Mouse (Mus musculus): Measurements from ENCODE around the gene Rps6. TPM values are rescaled to one million over a fixed set of nuclear protein-coding genes. Genes with fewer than 3 reads are reported as not detected.

Gene Rps6
- polyA plus RNA-seq, 1 experiment, result 682 TPM

DNA sequence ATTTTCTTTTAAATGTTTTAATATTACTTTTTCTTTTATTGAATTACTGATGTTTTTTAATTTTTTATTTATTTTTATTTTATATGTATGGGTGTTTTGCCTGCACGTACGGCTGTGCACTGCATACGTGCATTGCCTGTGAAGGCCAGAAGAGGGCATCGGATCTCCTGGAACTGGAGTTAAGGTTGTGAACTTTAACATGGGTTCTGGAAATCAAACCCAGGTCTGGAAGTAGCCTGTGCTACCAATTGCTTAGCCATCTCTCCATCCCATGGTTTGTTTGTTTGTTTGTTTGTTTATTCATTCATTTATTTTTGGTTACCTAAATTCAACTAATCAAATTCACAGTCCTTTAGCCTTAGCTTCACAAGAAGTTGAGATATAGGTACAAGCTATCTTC, 27.7 kb upstream of the Rps6 start:
- Histone ChIP-seq H3K27me3 (replicated peaks) (peaks cover 3% of the 10 kb centered on the region), H3K9me3 (0 out of 2 replicates have a peak, but pooled peaks cover 3% of the 10 kb centered on the region), H3K4me3 (replicated peaks) (no peak overlapping the region), H3K36me3 (replicated peaks; ENCODE audit: low read length) (peaks cover 14% of the 10 kb centered on the region), H3K4me1 (peaks cover 54% of the 10 kb centered on the region)
- no peak for TF ChIP-seq GATA1 (IDR thresholded peaks at IDR 0.05; ENCODE audit: borderline replicate concordance, low read length)
- TF ChIP-seq FLI1 (IDR thresholded peaks at IDR 0.05; ENCODE audit: low read length), result no peak

DNA sequence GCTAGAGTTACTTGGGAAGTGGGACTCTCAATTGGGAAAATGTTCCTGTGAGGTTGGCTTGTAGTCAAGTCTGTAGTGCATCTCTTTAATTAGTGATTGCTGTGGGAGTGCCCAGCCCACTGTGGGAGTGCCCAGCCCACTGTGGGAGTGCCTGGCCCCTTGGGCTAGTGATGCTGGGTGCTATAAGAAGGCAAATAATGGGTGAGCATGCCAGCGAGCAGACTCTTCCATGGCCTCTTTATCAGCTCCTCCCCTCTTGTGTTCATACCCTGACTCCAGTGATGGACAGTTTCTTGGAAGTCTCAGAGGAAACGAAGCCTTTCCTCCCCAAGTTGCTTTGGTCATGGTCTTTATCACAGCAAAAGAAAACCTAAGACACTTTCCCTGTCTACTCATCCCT, 25.2 kb upstream of the Rps6 start:
- no peak for TF ChIP-seq FLI1 (IDR thresholded peaks at IDR 0.05; ENCODE audit: low read length)
- TF ChIP-seq GATA1 (IDR thresholded peaks at IDR 0.05; ENCODE audit: borderline replicate concordance, low read length), result no peak
- Histone ChIP-seq H3K27me3 (replicated peaks) (peaks cover 3% of the 10 kb centered on the region), H3K4me1 (peaks cover 54% of the 10 kb centered on the region), H3K4me3 (replicated peaks) (no peak overlapping the region), H3K36me3 (replicated peaks; ENCODE audit: low read length) (peaks cover 6% of the 10 kb centered on the region), H3K9me3 (no peaks in the 10 kb centered on the region)

DNA sequence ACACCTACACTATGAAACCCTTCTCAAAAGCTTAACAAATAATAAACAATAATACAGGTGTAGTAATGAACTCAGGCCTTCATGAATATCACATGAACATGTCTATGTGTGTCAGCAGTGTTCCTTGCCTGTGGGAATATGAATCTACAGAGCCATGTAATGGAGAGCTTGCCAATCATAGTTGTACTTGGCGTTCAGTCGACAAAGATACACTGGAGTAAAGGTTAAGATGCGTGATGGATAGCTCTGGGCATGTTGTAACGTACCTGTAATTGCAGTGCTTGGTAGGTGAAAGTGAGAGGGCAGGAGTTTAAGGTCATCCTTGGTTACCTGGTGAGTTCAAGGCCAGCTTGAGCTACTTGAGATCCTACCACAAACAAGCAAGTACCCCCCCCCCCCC, 24.0 kb upstream of the Rps6 start:
- TF ChIP-seq FLI1 (IDR thresholded peaks at IDR 0.05; ENCODE audit: low read length), result no peak
- H3K36me3 ChIP-seq (replicated peaks; ENCODE audit: low read length), result no peaks in the 10 kb centered on the region
- H3K4me3 ChIP-seq (replicated peaks), result no peak overlapping the region
- H3K4me1 ChIP-seq, result peaks cover 49% of the 10 kb centered on the region
- peaks cover 9% of the 10 kb centered on the region for H3K27me3 ChIP-seq (replicated peaks)
- no peaks in the 10 kb centered on the region for H3K9me3 ChIP-seq

DNA sequence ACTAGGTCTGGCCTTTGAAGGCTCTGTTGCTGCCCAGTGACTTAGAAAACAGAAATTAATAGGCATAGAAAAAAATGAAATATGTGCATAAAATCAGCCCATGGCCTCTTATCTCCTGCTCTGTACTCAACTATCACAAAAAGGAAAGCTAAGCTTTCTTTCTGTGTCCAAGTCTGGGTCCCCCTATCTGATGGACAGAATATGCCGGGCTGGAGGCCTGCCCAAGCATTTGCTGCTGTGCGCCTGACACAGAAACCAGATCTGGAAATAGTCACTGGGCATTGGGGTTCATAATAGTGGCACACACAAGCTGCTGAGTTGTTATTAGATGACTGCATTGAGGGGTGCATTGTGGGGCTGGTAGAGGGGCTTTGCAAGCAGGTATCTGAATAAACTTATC, 22.3 kb upstream of the Rps6 start:
- TF ChIP-seq FLI1 (IDR thresholded peaks at IDR 0.05; ENCODE audit: low read length) (no peak), GATA1 (IDR thresholded peaks at IDR 0.05; ENCODE audit: borderline replicate concordance, low read length) (no peak)
- Histone ChIP-seq H3K27me3 (replicated peaks) (peaks cover 15% of the 10 kb centered on the region), H3K4me1 (peaks cover 53% of the 10 kb centered on the region), H3K9me3 (no peaks in the 10 kb centered on the region), H3K36me3 (replicated peaks; ENCODE audit: low read length) (no peaks in the 10 kb centered on the region), H3K4me3 (replicated peaks) (no peak overlapping the region)

DNA sequence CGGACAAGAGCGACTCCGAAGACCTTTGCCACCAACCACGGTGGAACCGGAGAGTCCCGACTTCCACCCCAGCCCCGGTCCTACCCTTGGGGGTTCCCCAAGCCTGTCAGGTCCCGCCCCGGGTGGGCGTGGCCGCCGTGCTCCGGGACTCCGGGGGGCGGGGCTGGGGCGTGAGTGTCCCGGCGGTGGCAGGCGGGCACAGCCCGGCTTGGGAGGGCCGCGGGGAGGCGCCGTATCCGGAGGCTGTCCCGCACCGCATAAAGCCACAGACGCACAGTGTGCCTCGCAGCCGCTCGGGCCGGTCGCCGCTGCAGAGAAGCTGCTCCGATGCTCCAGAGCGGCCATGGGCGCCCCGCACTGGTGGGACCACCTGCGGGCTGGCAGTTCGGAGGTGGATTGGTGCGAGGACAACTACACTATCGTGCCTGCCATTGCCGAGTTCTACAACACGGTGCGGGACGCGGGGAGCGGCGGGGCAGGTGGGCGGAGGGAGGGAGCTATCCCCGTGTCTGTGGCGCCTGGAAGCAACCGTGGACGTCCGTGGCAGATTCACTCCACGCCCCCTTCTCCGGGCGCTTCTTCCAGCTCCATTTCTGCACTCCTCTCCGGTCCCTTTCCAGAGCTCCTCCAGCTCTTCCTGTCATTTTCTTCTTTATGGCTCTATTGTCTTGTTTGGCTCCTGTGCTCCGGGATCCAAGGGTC, 17.1 kb upstream of the Rps6 start, which contains the start of gene Acer2:
Gene Acer2, plus strand, starts transcription at position 251 of the 702 bp plus-strand sequence.
- H3K4me3 ChIP-seq (replicated peaks), result peak within 1 kb of the TSS; percentile 99
- H3K36me3 ChIP-seq (replicated peaks; ENCODE audit: low read length), result no peaks in the 10 kb centered on the region
- peaks cover 39% of the 10 kb centered on the region for H3K4me1 ChIP-seq
- TF ChIP-seq GATA1 (IDR thresholded peaks at IDR 0.05; ENCODE audit: borderline replicate concordance, low read length) (no peak), FLI1 (IDR thresholded peaks at IDR 0.05; ENCODE audit: low read length) (no peak)
- peaks cover 8% of the 10 kb centered on the region for H3K9me3 ChIP-seq
- peaks cover 31% of the 10 kb centered on the region for H3K27me3 ChIP-seq (replicated peaks)

DNA sequence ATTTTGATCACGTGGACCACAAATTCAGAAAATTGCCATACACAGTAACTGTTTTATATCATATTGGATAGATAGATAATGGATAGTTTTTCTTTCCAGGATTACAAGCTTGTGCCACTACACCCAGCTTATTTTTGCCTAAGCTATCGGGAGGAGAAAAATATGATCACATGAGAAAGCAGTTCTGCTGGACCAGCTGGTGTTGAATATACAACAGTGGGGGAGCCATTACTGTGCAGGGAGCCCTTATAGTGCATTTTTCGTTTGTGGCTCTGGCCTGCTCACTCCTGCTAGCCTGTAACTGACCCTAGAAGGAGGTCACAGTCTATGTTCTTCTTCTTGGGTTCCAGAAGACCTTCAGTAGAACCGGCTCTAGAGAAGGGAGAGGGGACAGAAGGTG, 15.9 kb upstream of the Rps6 start:
- no peaks in the 10 kb centered on the region for H3K36me3 ChIP-seq (replicated peaks; ENCODE audit: low read length)
- TF ChIP-seq GATA1 (IDR thresholded peaks at IDR 0.05; ENCODE audit: borderline replicate concordance, low read length), result no peak
- TF ChIP-seq FLI1 (IDR thresholded peaks at IDR 0.05; ENCODE audit: low read length), result no peak
- H3K27me3 ChIP-seq (replicated peaks), result peaks cover 35% of the 10 kb centered on the region
- peaks cover 8% of the 10 kb centered on the region for H3K9me3 ChIP-seq
- peaks cover 34% of the 10 kb centered on the region for H3K4me1 ChIP-seq
- peak overlapping the region; percentile 23 for H3K4me3 ChIP-seq (replicated peaks)

DNA sequence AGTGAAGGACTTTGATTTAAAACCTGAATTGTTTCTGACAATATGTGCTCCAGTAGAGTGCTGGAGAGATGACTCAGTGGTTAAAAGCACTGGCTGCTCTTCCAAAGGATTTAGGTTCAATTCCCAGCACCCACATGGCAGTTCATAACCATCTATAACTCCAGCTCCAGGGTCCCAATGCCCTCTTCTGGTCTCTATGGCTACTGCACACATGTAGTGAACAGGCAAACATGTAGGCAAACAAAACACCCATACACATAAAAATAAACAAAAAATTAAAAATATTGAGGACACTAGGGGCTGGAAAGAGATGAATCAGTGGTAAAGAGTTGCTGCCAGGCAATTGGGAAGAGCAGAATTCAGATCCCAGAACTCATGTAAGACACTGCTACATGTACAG, 14.8 kb upstream of the Rps6 start:
- Histone ChIP-seq H3K9me3 (peaks cover 8% of the 10 kb centered on the region), H3K4me3 (replicated peaks) (no peak overlapping the region), H3K36me3 (replicated peaks; ENCODE audit: low read length) (no peaks in the 10 kb centered on the region), H3K4me1 (peaks cover 34% of the 10 kb centered on the region), H3K27me3 (replicated peaks) (peaks cover 37% of the 10 kb centered on the region)
- no peak for TF ChIP-seq FLI1 (IDR thresholded peaks at IDR 0.05; ENCODE audit: low read length)
- no peak for TF ChIP-seq GATA1 (IDR thresholded peaks at IDR 0.05; ENCODE audit: borderline replicate concordance, low read length)

DNA sequence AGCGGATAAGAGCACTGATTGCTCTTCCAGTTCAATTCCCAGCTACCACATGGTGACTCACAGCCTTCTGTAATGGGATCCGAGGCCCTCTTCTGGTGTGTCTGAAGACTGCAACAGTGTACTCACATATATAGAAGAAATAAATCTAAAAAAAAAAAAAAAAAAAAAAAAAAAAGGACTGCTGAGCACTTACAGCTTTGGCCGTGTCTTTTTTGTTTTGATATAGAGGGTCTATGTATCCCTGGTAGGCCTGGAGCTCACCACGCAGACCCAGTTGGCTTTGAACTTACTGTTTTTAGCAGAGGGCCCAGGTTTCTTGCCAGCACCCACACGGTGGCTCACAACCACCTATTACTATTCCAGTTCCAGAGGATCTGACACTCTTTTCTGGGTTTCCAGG, 6.9 kb upstream of the Rps6 start:
- no peak overlapping the region for H3K4me3 ChIP-seq (replicated peaks)
- peaks cover 13% of the 10 kb centered on the region for H3K27me3 ChIP-seq (replicated peaks)
- H3K9me3 ChIP-seq, result no peaks in the 10 kb centered on the region
- H3K36me3 ChIP-seq (replicated peaks; ENCODE audit: low read length), result no peaks in the 10 kb centered on the region
- peaks cover 16% of the 10 kb centered on the region; the same call in 1 of the 2 replicates for H3K4me1 ChIP-seq
- TF ChIP-seq FLI1 (IDR thresholded peaks at IDR 0.05; ENCODE audit: low read length), result no peak
- no peak for TF ChIP-seq GATA1 (IDR thresholded peaks at IDR 0.05; ENCODE audit: borderline replicate concordance, low read length)

DNA sequence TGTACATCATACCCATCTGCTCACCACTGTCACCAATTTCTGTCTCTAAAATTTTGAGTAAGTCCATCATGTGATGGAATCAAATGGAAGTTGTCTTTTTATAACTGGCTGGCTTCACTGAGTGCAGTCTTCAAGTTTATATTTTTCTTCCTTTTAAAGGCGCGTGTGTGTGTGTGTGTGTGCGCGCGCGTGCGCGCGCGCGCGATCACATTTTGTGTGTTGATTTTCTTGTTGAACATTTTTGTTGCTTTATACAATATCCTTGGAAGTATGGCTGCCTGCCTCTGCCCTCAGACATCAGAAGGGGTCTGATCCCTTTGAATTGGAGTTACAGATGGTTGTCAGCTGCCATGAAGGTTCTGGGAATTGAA, 843 bp upstream of the Rps6 start:
- Histone ChIP-seq H3K36me3 (replicated peaks; ENCODE audit: low read length) (peaks cover 24% of the 10 kb centered on the region), H3K9me3 (no peaks in the 10 kb centered on the region), H3K4me1 (peaks cover 37% of the 10 kb centered on the region), H3K27me3 (replicated peaks) (no peaks in the 10 kb centered on the region), H3K4me3 (replicated peaks) (peak overlapping the region; percentile 94)
- TF ChIP-seq GATA1 (IDR thresholded peaks at IDR 0.05; ENCODE audit: borderline replicate concordance, low read length) (no peak), FLI1 (IDR thresholded peaks at IDR 0.05; ENCODE audit: low read length) (no peak)

DNA sequence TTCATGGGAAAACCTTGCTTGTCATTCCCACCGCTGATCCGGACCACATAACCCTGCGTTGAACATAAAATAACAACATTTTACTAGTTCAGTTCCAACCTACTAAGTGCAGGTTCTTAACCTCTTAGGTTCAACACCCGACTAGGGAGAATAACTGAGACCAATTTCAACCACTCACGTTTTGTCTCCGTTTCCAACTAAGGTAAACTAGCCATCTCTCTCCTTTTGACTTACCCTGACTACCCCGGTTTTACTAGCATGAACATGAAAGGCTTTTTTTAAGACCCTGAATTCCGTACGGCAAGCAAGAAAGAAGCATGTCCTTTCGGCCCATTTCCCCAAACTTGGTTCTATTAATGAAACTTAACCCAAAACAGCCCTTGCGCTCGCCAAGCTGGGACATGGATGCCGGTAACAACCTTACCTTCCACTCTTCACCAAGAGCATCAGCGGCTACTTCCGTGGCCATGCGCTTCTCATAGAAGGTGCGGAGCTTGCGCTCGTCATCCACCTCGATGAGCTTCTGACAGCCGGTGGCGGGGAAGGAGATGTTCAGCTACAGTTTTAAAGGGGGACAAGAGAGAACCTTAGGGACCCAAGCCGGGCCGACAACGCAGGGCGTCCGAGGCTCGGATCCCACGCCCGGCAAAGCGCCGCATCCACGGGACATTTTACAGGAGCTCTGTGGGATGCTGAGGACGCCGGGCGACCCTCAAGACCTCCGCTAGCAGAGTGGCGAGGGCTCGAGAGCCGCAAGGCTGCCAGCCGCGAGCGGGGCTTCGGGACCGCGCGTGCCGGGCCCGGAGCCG, 704 bp downstream of the Rps6 start:
- Histone ChIP-seq H3K4me1 (peaks cover 32% of the 10 kb centered on the region), H3K9me3 (no peaks in the 10 kb centered on the region), H3K4me3 (replicated peaks) (peak overlapping the region; percentile 94), H3K27me3 (replicated peaks) (no peaks in the 10 kb centered on the region), H3K36me3 (replicated peaks; ENCODE audit: low read length) (peaks cover 38% of the 10 kb centered on the region)
- TF ChIP-seq FLI1 (IDR thresholded peaks at IDR 0.05; ENCODE audit: low read length) (no peak), GATA1 (IDR thresholded peaks at IDR 0.05; ENCODE audit: borderline replicate concordance, low read length) (no peak)
